Comparison of ENCODE assay signal across 11 mouse cellular contexts in genomic region chr9:13470013-13470412, GRCm38 (mm10). TPM values are rescaled to one million over a fixed set of nuclear protein-coding genes. Genes with fewer than 3 reads are reported as not detected.
DNase-seq lines count a peak whose midpoint lies in the region; ATAC-seq lines count a peak whose summit lies in the region.
"Had no signal": no experiment of that assay in that cellular context is flagged by ENCODE, and none has a peak within 500 bp of the region (broad histone marks: within the 10 kb centered on the region; RNA-seq: fewer than 3 reads in every experiment).

No protein-coding gene starts in this region.

- 65% methylated on average over 7 of the region's 7 CpGs for WGBS in midbrain, embryonic 14.5 days
- WGBS in midbrain, embryonic 13.5 days = 60% methylated on average over 7 of the region's 7 CpGs

- H3K9me3 ChIP-seq in midbrain, embryonic 14.5 days (ENCODE audit: control insufficient read depth, low read length) = no peaks in the 10 kb centered on the region
- H3K9me3 ChIP-seq in midbrain, embryonic 13.5 days = no peaks in the 10 kb centered on the region
- H3K9me3 ChIP-seq: liver, embryonic 13.5 days had no signal

- peak; percentile 25 for ATAC-seq in inflammation-experienced regulatory T-cells, adult 6 months
- ATAC-seq in megakaryocyte progenitor cell, adult 5-6 weeks (replicated peaks; ENCODE audit: poor library complexity) = 0 out of 2 replicates have a peak, but pooled peaks have one; percentile 15
- ATAC-seq in midbrain, embryonic 14.5 days (ENCODE audit: low FRiP score, low TSS enrichment) = no peak
- ATAC-seq in midbrain, embryonic 13.5 days = no peak

- no peaks in the 10 kb centered on the region for H3K27me3 ChIP-seq in midbrain, embryonic 14.5 days (ENCODE audit: control insufficient read depth, insufficient read depth, low read length)
- H3K27me3 ChIP-seq in midbrain, embryonic 13.5 days = no peaks in the 10 kb centered on the region
- H3K27me3 ChIP-seq: liver, embryonic 13.5 days had no signal

- DNase-seq in gastrocnemius, postnatal 25 days = peak; percentile 30
- no peak for DNase-seq in gastrocnemius, postnatal 36 days
- peak; percentile 66 for DNase-seq in T-cell, adult 2 months (ENCODE audit: low spot score)
- no peak for DNase-seq in cerebellum, adult 18-20 months
- no peak for DNase-seq in midbrain, embryonic 14.5 days
- DNase-seq: liver, embryonic 13.5 days had no signal

- no peak overlapping the region for H3K27ac ChIP-seq in midbrain, embryonic 14.5 days (replicated peaks; ENCODE audit: low read depth, low read length)
- H3K27ac ChIP-seq in midbrain, embryonic 13.5 days = no peak overlapping the region
- H3K27ac ChIP-seq: liver, embryonic 13.5 days had no signal

- no peak overlapping the region for H3K9ac ChIP-seq in midbrain, embryonic 14.5 days (replicated peaks; ENCODE audit: low read length)
- no peak overlapping the region for H3K9ac ChIP-seq in midbrain, embryonic 13.5 days (replicated peaks)
- H3K9ac ChIP-seq: liver, embryonic 13.5 days had no signal

- H3K4me1 ChIP-seq in midbrain, embryonic 14.5 days (ENCODE audit: control insufficient read depth, insufficient read depth, low read length) = 0 out of 2 replicates have a peak, but pooled peaks cover 3% of the 10 kb centered on the region
- peaks cover 11% of the 10 kb centered on the region for H3K4me1 ChIP-seq in midbrain, embryonic 13.5 days (replicated peaks)

- no peaks in the 10 kb centered on the region for H3K36me3 ChIP-seq in midbrain, embryonic 14.5 days (ENCODE audit: control insufficient read depth, insufficient read depth, low read length)
- H3K36me3 ChIP-seq in midbrain, embryonic 13.5 days = no peaks in the 10 kb centered on the region
- H3K36me3 ChIP-seq: liver, embryonic 13.5 days had no signal

- H3K4me2 ChIP-seq in midbrain, embryonic 14.5 days (ENCODE audit: low read length) = no peak overlapping the region
- H3K4me2 ChIP-seq in midbrain, embryonic 13.5 days (replicated peaks) = no peak overlapping the region
- H3K4me2 ChIP-seq: liver, embryonic 13.5 days had no signal

- H3K4me3 ChIP-seq in midbrain, embryonic 14.5 days (replicated peaks; ENCODE audit: low read depth, low read length) = no peak overlapping the region
- H3K4me3 ChIP-seq in midbrain, embryonic 13.5 days (replicated peaks) = no peak overlapping the region
- H3K4me3 ChIP-seq: liver, embryonic 13.5 days had no signal

- intact Hi-C loops in gastrocnemius, postnatal 36 days (cut with DNase I) = no loop called here

RNA-seq across cellular contexts. Expression of gene Gm17571, which starts 23.5 kb away (rescaled TPM):
- not detected for total RNA-seq in gastrocnemius, postnatal 25 days (2021)
- not detected for total RNA-seq in gastrocnemius, postnatal 36 days (2021)
- polyA plus RNA-seq in inflammation-experienced regulatory T-cells, adult 6 months (2017; shearing (Covaris generic)) = not detected
- not detected in 2 replicates for total RNA-seq in megakaryocyte progenitor cell, adult 5-6 weeks (2015)
- not detected in 2 replicates for total RNA-seq in megakaryocyte progenitor cell, adult 5-6 weeks (2017)
- polyA plus RNA-seq in midbrain, embryonic 14.5 days (2014; fragmentation: Nextera tagmentation; extraction: Ambion mirVana) = not detected in 2 replicates
- polyA plus RNA-seq in midbrain, embryonic 13.5 days (2015; fragmentation: Nextera tagmentation; extraction: Ambion mirVana) = not detected in 2 replicates
- total RNA-seq: gastrocnemius, postnatal 4 days had no signal
- polyA plus RNA-seq: brain, embryonic 14.5 days; liver, embryonic 13.5 days had no signal

Comparison
In these comparisons a context has a peak if more than half of its experiments do, and no peak if none do; other contexts are left out.
1. DNase-seq: peak in gastrocnemius, postnatal 25 days (single experiment) and T-cell, adult 2 months (single experiment); none in gastrocnemius, postnatal 36 days (0 of 2), cerebellum, adult 18-20 months (0 of 2) and midbrain, embryonic 14.5 days (single experiment).
2. ATAC-seq: peak in inflammation-experienced regulatory T-cells, adult 6 months (single experiment) and megakaryocyte progenitor cell, adult 5-6 weeks (single experiment); none in midbrain, embryonic 14.5 days (single experiment) and midbrain, embryonic 13.5 days (single experiment).